Mouse (Mus musculus): ENCODE data around the gene Arpc2.

DNA sequence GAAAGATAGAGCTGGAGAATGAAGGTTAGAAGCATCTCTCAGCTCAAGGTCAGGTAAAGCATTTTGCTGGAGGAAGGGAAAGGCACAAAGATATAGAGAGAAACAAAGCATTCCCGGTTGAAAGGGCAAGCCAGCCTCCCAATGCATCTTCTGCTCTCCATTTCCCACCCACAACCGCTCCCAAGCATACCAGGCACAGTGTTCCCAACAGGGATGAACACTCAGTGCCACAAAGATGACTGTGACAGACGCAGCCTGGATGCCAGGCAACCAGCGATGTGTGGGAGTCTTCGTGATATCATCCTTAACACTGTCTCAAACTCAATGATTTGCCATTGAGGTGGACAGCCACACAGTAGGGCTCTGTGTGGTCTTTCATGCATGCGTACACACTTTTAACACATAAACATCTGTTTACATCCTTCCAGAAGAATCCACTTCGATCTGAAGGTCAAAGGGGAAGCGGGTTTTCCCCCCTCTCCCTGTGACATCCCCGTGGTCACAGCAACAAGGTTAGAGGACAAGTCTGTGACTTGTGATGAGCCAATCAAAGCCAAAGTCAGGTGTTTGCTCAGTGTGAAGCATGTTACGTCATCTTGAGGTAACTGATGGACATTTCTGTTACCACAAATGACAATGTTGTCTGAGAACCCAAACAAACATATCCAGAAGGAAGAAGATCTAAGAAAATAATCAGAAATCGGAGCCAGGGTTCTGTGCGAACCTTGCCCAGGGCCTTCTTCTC, 38.0 kb upstream of the Arpc2 start:
- TF ChIP-seq KAT2A (conservative IDR thresholded peaks at IDR 0.05; ENCODE audit: low read depth, low read length) (no peak), GATA1 (IDR thresholded peaks at IDR 0.05; ENCODE audit: low read depth, low read length) (no peak), RAD21 (IDR thresholded peaks at IDR 0.05; ENCODE audit: low read depth, low read length) (no peak), ELF1 (IDR thresholded peaks at IDR 0.05; ENCODE audit: low read depth, low read length) (no peak), MAZ (IDR thresholded peaks at IDR 0.05; ENCODE audit: low read depth, low read length) (no peak), CHD2 (IDR thresholded peaks at IDR 0.05; ENCODE audit: low read length) (no peak), ZMIZ1 (IDR thresholded peaks at IDR 0.05; ENCODE audit: low read depth, low read length) (no peak), CTCF (IDR thresholded peaks at IDR 0.05 in 2 of 3, conservative IDR thresholded peaks at IDR 0.05 in 1 of 3; ENCODE audit: control insufficient read depth in 1 of 3, insufficient read depth in 1 of 3, low read depth in 2 of 3, low read length in 3 of 3, poor library complexity in 1 of 3, severe bottlenecking in 1 of 3) (no peak), CHD1 (IDR thresholded peaks at IDR 0.05; ENCODE audit: low read depth, low read length) (no peak), POLR2AphosphoS5 (IDR thresholded peaks at IDR 0.05; ENCODE audit: borderline replicate concordance, low read depth, low read length) (no peak), POLR2A (IDR thresholded peaks at IDR 0.05; ENCODE audit: control insufficient read depth in 1 of 2, insufficient read depth in 1 of 2, low read depth in 1 of 2, low read length in 2 of 2, poor library complexity in 1 of 2) (no peak), ZKSCAN1 (IDR thresholded peaks at IDR 0.05; ENCODE audit: low read depth, low read length) (no peak), NELFE (IDR thresholded peaks at IDR 0.05; ENCODE audit: low read depth, low read length) (no peak)

Measured in MEL (cell line).